Mouse (Mus musculus) liver, embryonic 14.5 days (tissue): ENCODE measurements around the gene Sdccag8.
A peak's percentile ranks its signal among the peaks of the same experiment; 100 is the strongest.

Experiments
- CTCF ChIP-seq: IDR thresholded peaks from 2 replicates; pipeline ENCODE4 v1.5.1; 2016; ENCODE audit warnings: antibody characterized with exemption, low read depth, control low read depth
- EP300 ChIP-seq: IDR thresholded peaks from 2 replicates; pipeline ENCODE4 v1.6.1; 2016; ENCODE audit warnings: antibody characterized with exemption, low read depth

DNA sequence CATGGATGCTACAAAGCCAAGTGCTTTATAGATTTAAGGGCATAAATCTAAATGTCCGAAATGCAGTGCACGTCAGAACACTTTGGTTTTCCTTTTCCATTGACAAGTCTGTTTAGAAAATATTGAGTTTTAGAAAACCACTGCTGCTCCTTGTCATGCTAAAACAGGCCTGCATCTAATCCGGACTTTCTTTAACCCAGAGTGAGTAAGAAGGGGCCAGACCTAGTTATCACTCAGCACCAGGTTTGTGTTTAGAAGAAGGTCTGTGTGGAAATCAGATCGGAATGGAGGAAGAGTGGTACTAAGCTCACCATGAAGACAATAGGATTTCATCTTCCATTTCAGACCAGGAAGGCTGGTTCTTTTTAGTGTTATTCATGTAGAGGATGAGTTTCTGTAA lies 8.5 kb downstream of the Sdccag8 start:
- TF ChIP-seq CTCF (no peak), EP300 (peak; percentile 68)
